Mouse (Mus musculus) urinary bladder, postnatal 25 days (tissue): ENCODE data around the gene Lyve1.
A peak's percentile ranks its signal among the peaks of the same experiment; 100 is the strongest.

Source experiments
- DNase-seq: peaks from one replicate; pipeline ENCODE4 v3.0.0; 2022; ENCODE audit warnings: low spot score

Gene Lyve1

DNA sequence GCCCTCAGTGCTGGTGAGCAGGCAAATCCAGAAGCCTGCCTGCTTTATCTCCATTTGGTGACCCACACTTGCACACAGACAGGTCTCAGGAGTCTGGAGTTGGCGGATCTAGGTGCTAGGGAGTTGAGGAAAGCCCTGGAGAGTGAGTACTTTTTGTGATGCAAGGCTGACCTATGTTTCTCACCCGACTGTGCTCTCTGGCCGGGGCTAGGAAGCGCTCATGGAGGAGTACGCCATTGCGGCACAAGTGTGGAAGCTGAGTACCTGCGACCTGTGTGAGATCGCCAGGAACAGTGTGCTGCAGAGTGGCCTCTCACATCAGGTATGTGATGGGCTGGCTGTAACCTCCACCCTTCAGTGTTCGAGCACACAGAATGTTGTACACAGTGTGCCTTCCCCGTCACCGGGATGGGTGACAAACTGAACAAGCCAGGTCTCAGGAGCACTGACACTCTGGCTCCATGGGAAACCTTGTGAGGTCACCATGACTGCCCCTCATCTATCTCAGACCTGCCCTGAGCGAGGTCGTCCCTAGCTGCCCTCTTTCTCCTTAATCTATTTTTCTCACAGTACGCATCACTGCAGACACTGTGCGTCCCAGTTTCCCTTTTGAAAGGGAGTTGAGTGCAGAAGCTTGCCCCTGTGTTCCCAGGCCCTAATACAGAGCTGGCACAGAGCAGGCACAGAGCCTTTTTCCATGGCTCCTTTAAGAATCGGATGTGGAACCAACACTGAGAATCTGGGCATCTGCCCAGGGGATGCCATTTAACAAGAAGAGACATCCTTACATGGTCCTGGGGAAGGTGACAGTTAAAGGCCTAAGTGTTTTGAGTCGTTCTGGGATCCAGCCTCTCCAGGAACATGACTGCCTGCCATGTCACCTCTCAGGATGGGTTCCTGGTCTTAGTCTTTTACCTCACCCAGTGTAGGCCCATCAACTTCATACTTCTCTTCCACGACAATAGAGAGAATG lies 53.2 kb downstream of the Lyve1 start:
- no peak for DNase-seq

DNA sequence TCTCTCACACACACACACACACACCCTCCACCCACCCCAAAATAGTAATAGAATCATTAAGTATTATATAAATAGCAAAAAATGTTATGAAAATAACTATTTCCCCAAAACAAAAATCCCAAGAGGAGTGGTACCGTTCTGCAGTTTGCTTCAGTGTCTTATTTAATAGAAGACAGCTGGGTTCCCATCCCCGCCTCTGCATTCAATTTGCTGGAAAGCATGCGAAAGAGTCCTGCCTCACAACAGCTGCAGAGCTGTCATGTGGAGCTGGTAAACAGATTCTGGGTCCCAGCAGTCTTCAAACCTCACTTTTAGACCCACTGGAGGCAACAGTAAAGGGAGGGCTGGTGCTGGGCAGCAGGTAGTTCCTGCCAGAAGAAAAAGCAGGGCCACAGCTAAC lies 54.1 kb downstream of the Lyve1 start:
- no peak for DNase-seq

DNA sequence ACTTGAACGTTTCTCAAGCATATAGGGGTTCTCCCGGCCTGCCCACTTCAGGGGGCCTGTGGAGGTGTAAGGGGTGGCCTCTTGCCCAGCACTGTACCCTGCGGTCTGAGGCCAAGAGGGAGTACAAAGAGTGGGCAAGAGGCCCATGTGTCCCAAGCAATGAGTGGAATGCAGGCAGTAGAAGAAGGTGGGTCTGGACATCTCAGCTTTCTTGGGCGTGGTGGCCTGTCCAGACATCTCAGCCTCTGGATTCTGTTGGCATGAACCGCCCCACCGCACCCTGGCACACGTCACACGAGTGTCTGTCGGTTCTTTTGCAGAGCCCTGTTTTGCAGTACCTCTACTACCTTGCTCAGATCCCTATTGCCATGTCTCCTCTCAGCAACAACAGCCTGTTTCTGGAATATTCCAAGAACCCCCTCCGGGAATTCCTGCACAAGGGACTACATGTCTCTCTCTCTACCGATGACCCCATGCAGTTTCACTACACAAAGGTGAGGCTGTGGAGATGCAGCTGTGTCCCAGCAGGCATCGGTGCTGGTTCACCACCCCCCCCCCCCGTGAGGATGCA lies 55.5 kb downstream of the Lyve1 start:
- no peak for DNase-seq

DNA sequence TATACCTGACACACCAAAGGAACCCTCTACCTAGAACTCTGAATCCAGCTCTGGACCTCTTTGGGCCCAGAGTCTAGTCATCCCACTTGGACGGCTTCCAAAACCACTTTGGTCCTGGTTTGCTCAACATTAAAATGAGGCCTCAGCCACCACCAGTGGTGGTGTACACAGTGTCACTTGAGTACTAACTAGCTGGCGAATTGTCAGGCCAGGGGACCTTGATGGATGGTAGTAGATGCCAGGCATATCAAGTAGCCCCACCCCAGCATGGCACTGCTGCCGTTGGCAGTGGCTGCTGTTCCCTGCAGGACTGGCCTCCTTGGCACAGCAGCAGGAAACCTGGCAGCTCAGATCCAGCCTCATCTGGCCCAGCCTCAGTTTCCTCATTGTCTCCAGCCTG lies 58.8 kb downstream of the Lyve1 start:
- no peak for DNase-seq

DNA sequence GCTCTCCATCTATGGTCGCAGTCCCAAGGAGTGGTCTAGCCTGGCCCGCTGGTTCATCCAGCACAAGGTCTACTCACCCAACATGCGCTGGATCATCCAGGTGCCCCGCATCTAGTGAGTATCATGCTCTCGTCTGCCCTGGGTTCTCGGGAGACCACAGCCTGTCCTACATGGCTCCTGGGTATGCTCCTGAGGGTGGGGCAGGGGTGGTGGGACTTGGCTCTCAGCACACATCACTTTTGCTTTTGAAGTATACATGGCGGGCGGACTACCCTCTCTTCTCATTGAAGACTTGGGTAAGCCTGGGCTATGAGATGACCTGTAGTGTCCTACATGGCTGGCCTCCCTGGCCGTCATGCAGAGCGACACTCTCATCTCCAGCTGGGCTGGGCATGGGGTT lies 59.9 kb downstream of the Lyve1 start:
- no peak for DNase-seq

DNA sequence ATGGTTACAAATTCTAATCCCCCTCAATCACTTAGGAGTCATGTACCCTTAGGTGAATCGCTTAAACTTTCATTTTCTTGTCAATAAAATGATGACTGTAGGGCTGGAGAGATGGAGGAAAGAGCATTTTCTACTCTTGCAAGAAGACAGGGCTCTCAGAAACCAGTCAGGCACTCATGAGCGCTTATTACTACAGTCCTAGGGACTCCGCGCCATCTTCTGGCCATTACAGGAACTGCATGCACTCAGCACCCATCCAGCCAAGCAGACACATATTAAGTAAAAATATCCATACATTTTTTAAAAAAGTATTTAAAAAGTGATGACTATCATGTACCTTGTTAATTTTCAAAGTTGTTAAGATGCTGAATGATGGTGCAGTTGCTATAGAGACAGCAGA lies 62.0 kb downstream of the Lyve1 start:
- DNase-seq, result peak; percentile 73
